Mouse (Mus musculus) liver, embryonic 16.5 days (tissue): ENCODE data around the gene Flywch1. TPM values are rescaled to one million over a fixed set of nuclear protein-coding genes. Genes with fewer than 3 reads are reported as not detected.
"Not testable (repeated sequence)": the region's sequence is repeated elsewhere in the genome, so short reads cannot be mapped to it uniquely, and the experiment has no call there.

Experiments
- ATAC-seq: fragments of 200-750 bp; cut with Nextera tagmentation; 2 replicates; pipeline ENCODE4 v1.8.0; 2017; ENCODE audit warnings: low read depth, mild to moderate bottlenecking, moderate number of reproducible peaks, moderate library complexity
- H3K27ac ChIP-seq: fragments of 300-500 bp; sonication (generic); 2 replicates; pipeline ENCODE4 v1.5.1; 2014; ENCODE audit warnings: mild to moderate bottlenecking, low read length
- H3K27me3 ChIP-seq: fragments of 300-500 bp; sonication (generic); 2 replicates; pipeline ENCODE4 v1.6.1; 2014; ENCODE audit warnings: low read depth, low read length, mixed read lengths; ENCODE audit not compliant: control insufficient read depth, insufficient read depth
- H3K36me3 ChIP-seq: fragments of 300-500 bp; sonication (generic); 2 replicates; pipeline ENCODE4 v1.6.1; 2014; ENCODE audit warnings: mild to moderate bottlenecking; ENCODE audit not compliant: control insufficient read depth, insufficient read depth
- H3K4me1 ChIP-seq: fragments of 300-500 bp; sonication (generic); 2 replicates; pipeline ENCODE4 v1.6.1; 2014; ENCODE audit warnings: low read depth, low read length, mixed read lengths; ENCODE audit not compliant: control insufficient read depth
- H3K4me2 ChIP-seq: fragments of 300-500 bp; sonication (generic); 2 replicates; pipeline ENCODE4 v1.6.1; 2014; ENCODE audit warnings: low read depth, low read length, mixed read lengths
- H3K4me3 ChIP-seq: fragments of 300-500 bp; sonication (generic); 2 replicates; pipeline ENCODE4 v1.5.1; 2014; ENCODE audit warnings: low read depth, mild to moderate bottlenecking, low read length
- H3K9ac ChIP-seq: fragments of 300-500 bp; sonication (generic); 2 replicates; pipeline ENCODE4 v1.6.1; 2014; ENCODE audit warnings: low read depth, low read length
- H3K9me3 ChIP-seq: fragments of 300-500 bp; sonication (generic); replicated peaks from 2 replicates; pipeline ENCODE4 v1.6.1; 2016; ENCODE audit warnings: low read length; ENCODE audit not compliant: control insufficient read depth
- WGBS: fragments of 180-500 bp; shearing (Covaris S2); extraction: QIAGEN DNeasy Blood & Tissue Kit; methylation state at CpG from one replicate; pipeline ENCODE4 v1.1.7; 2014; ENCODE audit not compliant: insufficient replicate concordance; 5-methylcytosine and 5-hydroxymethylcytosine counted together
- polyA plus RNA-seq: library from polyadenylated mRNA; unstranded; fragments of >200 nt; fragmentation: Nextera tagmentation; extraction: Ambion mirVana; gene quantifications from 2 replicates; pipeline ENCODE4 v1.2.1, GENCODE M21; 2015

The Flywch1 gene
- polyA plus RNA-seq, 1 experiment from 2014 or later: 10.6 TPM

DNA sequence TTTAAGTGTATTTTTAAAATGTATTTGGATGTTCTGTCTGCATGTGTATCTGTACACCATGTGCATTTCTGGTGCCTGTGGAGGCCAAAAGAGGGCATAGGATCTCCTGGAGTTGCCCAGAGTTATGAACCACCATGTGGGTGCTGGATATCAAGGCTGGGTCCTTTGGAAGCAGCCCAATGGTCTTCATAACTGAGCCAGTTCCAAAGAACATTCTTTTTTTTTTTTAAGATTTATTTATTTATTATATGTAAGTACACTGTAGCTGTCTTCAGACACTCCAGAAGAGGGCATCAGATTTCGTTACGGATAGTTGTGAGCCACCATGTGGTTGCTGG, 786 bp upstream of the Flywch1 start:
- not testable (repeated sequence) for H3K27ac ChIP-seq, ATAC-seq, H3K9ac ChIP-seq, H3K9me3 ChIP-seq, H3K27me3 ChIP-seq, H3K4me1 ChIP-seq, H3K36me3 ChIP-seq, H3K4me3 ChIP-seq
- H3K4me2 ChIP-seq: peak overlapping the region; percentile 51; the same call in 1 of the 2 replicates
- WGBS: 76% methylated on average over 2 of the region's 2 CpGs

GRCm38 (mm10) chr17:23770896-23771283, 512 bp downstream of the Flywch1 start:
- peaks cover 9% of the 10 kb centered on the region for H3K4me1 ChIP-seq
- no peaks in the 10 kb centered on the region for H3K9me3 ChIP-seq
- H3K4me3 ChIP-seq: peak overlapping the region; percentile 95
- WGBS: 2% methylated on average over 19 of the region's 19 CpGs
- H3K9ac ChIP-seq: peak overlapping the region; percentile 97
- H3K27ac ChIP-seq: peak overlapping the region; percentile 75
- no peaks in the 10 kb centered on the region for H3K36me3 ChIP-seq
- no peaks in the 10 kb centered on the region for H3K27me3 ChIP-seq
- ATAC-seq: peak; percentile 11
- peak overlapping the region; percentile 89 for H3K4me2 ChIP-seq

GRCm38 (mm10) chr17:23770493-23770892, 909 bp downstream of the Flywch1 start:
- H3K27me3 ChIP-seq: no peaks in the 10 kb centered on the region
- H3K9me3 ChIP-seq: no peaks in the 10 kb centered on the region
- WGBS: 33% methylated on average over 2 of the region's 2 CpGs
- peak overlapping the region; percentile 97 for H3K9ac ChIP-seq
- H3K4me3 ChIP-seq: peak overlapping the region; percentile 95
- peaks cover 9% of the 10 kb centered on the region for H3K4me1 ChIP-seq
- no peak overlapping the region; the same call in 1 of the 2 replicates for H3K27ac ChIP-seq
- H3K36me3 ChIP-seq: no peaks in the 10 kb centered on the region
- H3K4me2 ChIP-seq: peak overlapping the region; percentile 89
- no peak for ATAC-seq

DNA sequence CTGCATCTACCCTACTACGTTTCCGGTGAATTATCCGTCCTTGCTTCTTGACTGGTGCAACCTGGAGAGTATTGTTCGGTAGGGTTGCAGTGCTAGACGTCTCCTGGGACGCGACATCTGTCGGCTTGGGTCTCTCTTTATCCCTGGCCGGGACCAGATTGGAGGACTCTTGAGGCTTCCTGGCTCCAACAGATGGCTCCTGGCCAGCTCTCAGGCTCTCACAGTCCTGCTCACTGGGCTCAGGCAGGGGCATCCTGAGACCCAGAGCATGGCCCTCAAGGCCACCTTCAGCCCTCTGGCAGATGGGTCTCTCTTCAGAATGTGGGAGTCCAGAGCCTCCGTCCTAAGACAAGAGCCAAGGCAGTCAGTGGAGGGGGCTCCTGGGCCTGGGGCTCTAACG, 8.4 kb downstream of the Flywch1 start:
- H3K36me3 ChIP-seq: no peaks in the 10 kb centered on the region
- H3K27me3 ChIP-seq: no peaks in the 10 kb centered on the region
- no peak overlapping the region for H3K4me2 ChIP-seq
- H3K9me3 ChIP-seq: no peaks in the 10 kb centered on the region
- H3K4me1 ChIP-seq: no peaks in the 10 kb centered on the region
- no peak overlapping the region for H3K4me3 ChIP-seq
- H3K27ac ChIP-seq: no peak overlapping the region
- no peak for ATAC-seq
- H3K9ac ChIP-seq: no peak overlapping the region
- 80% methylated on average over 11 of the region's 11 CpGs for WGBS

DNA sequence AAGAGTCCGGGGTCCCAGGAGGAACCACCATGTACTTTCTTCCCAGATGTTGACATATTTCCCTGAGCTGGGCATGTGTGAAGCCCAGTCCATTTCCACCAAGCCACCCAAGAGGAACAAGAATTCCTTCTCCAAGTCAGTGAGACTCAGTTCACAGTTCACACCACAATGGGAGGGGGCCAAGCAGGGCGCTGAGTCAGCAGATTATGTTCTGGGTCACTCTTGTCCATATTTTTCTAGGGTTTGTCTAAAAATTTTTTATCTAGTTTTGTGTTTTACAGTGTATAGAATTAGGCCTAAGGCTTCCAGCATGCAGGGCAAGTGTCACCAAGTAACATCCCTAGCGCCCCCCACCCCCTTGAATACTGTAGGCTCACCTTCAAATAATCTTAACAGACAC, 10.2 kb downstream of the Flywch1 start:
- ATAC-seq: no peak
- no peaks in the 10 kb centered on the region for H3K36me3 ChIP-seq
- H3K4me1 ChIP-seq: no peaks in the 10 kb centered on the region
- H3K4me2 ChIP-seq: no peak overlapping the region
- no peaks in the 10 kb centered on the region for H3K9me3 ChIP-seq
- no peaks in the 10 kb centered on the region for H3K27me3 ChIP-seq
- no peak overlapping the region for H3K4me3 ChIP-seq
- H3K9ac ChIP-seq: no peak overlapping the region
- no peak overlapping the region for H3K27ac ChIP-seq
- WGBS: 72% methylated on average over 3 of the region's 3 CpGs

DNA sequence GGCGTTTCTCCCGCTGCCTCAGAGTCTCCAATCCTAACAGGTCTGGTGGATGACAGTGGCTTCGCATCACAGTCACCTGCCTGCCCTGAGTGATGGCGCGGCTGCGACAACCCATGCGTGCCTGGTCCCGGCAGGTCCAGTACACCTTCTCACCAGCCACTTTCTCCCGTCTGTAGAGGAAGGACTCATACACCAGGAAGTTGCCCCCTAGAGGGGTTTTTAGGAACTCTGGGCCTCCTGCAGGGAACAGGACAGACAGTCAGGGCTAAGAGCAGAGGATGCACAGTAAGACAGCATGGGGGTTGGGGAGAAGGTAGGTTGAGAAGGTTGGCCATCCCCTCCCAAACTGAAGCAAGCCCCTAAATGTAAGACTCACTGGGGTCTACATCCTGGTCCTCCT, 11.2 kb downstream of the Flywch1 start:
- no peaks in the 10 kb centered on the region for H3K36me3 ChIP-seq
- no peak overlapping the region for H3K9ac ChIP-seq
- WGBS: 78% methylated on average over 9 of the region's 9 CpGs
- no peak overlapping the region for H3K27ac ChIP-seq
- ATAC-seq: no peak
- H3K4me3 ChIP-seq: no peak overlapping the region
- no peaks in the 10 kb centered on the region for H3K27me3 ChIP-seq
- H3K4me2 ChIP-seq: no peak overlapping the region
- no peaks in the 10 kb centered on the region for H3K4me1 ChIP-seq
- no peaks in the 10 kb centered on the region for H3K9me3 ChIP-seq

- no peak overlapping the region for H3K4me3 ChIP-seq
- no peak overlapping the region for H3K27ac ChIP-seq
- no peak overlapping the region for H3K9ac ChIP-seq
- no peak for ATAC-seq
- no peaks in the 10 kb centered on the region for H3K36me3 ChIP-seq
- no peaks in the 10 kb centered on the region for H3K9me3 ChIP-seq
- 78% methylated on average over 8 of the region's 8 CpGs for WGBS
- no peak overlapping the region for H3K4me2 ChIP-seq
- no peaks in the 10 kb centered on the region for H3K27me3 ChIP-seq
- H3K4me1 ChIP-seq: no peaks in the 10 kb centered on the region
Observed at GRCm38 (mm10) chr17:23758801-23759200, 12.6 kb downstream of the Flywch1 start.

DNA sequence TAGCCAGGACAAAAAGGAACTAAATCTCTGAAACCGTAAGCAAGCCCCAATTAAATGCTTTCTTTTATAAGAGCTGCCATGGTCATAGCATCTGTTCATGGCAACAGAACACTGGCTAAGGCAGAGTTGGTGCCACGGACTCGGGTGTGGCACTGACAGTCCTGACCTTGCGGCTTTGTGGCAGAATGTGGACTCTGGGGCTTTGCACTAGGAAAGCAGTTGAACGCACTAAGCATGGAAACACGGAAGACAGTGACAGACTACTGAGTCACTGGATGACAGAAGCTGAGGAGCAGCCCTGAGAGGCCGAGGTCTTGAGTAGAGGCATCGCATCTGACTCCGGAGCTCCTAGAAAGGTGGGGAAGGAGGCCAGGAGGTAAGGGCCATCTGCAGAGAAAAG, 13.8 kb downstream of the Flywch1 start:
- no peak overlapping the region for H3K9ac ChIP-seq
- 80% methylated on average over 9 of the region's 9 CpGs for WGBS
- H3K9me3 ChIP-seq: no peaks in the 10 kb centered on the region
- no peak for ATAC-seq
- no peak overlapping the region for H3K4me3 ChIP-seq
- H3K27ac ChIP-seq: no peak overlapping the region
- H3K4me2 ChIP-seq: no peak overlapping the region
- H3K27me3 ChIP-seq: no peaks in the 10 kb centered on the region
- H3K36me3 ChIP-seq: no peaks in the 10 kb centered on the region
- H3K4me1 ChIP-seq: no peaks in the 10 kb centered on the region

DNA sequence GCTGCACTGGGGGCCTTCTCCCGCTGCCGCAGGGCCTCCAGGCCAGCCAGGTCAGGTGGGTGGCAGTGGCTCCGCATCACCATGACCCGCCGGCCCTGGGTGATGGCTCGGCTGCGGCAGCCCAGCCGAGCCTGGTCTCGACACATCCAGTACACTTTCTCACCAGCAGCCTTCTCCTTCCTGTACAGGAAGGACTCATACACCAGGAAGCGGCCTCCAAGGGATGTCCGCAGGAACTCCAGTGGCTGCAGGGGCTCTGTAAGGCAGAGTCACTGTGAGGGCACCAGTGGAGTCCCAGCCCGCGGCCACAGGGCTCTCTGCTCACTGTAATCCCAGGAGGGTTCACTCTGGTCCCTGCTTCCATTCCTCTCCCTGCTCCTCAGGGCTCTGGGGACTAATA, 15.7 kb downstream of the Flywch1 start:
- no peak overlapping the region for H3K9ac ChIP-seq
- H3K4me2 ChIP-seq: no peak overlapping the region
- no peaks in the 10 kb centered on the region for H3K36me3 ChIP-seq
- H3K27ac ChIP-seq: no peak overlapping the region
- H3K4me1 ChIP-seq: no peaks in the 10 kb centered on the region
- no peaks in the 10 kb centered on the region for H3K27me3 ChIP-seq
- whole genome bisulfite sequencing: 68% methylated on average over 13 of the region's 13 CpGs
- H3K4me3 ChIP-seq: no peak overlapping the region
- no peaks in the 10 kb centered on the region for H3K9me3 ChIP-seq
- peak; percentile 47 for ATAC-seq
